Mouse (Mus musculus): Measurements from ENCODE around the gene Dusp7.

The Dusp7 gene

GRCm38 (mm10) chr9:106421865-106422160 lies 53.4 kb downstream of the Dusp7 start:
- DNase-seq, result peak; percentile 82

Measured in liver (tissue).